Comparison of ENCODE assay signal across 19 mouse cellular contexts in the genomic region with DNA sequence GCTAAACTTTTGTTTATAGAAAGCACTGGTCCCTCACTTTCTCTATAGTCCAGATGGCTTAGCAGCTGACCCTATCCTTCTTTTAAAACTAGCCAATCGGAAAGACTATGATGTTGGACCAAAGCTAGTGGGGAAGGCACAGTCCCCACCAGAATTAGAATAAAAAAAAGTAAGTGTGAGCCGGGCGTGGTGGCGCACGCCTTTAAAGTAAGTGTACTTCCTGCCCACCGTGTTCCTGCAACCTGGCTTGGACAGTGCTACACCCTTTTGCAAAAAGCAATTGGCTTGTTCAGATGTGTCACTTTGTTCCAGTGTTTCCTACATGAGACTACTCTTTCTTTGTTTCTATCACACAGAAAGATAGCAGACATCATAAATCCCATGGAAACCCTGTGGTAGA. TPM values are rescaled to one million over a fixed set of nuclear protein-coding genes. Genes with fewer than 3 reads are reported as not detected.
DNase-seq lines count a peak whose midpoint lies in the region; ATAC-seq lines count a peak whose summit lies in the region.
"Had no signal": no experiment of that assay in that cellular context is flagged by ENCODE, and none has a peak within 500 bp of the region (broad histone marks: within the 10 kb centered on the region; RNA-seq: fewer than 3 reads in every experiment).

No protein-coding gene starts in this region.

- no peak overlapping the region for H3K27ac ChIP-seq in midbrain, embryonic 11.5 days (ENCODE audit: low read depth, low read length)
- no peak overlapping the region for H3K27ac ChIP-seq in midbrain, embryonic 13.5 days
- H3K27ac ChIP-seq: embryonic facial prominence, embryonic 10.5 days; embryonic facial prominence, embryonic 12.5 days; forebrain, embryonic 13.5 days; forebrain, embryonic 15.5 days had no signal

- 92% methylated on average over 6 of the region's 6 CpGs for WGBS in midbrain, embryonic 11.5 days
- 91% methylated on average over 6 of the region's 6 CpGs for WGBS in midbrain, embryonic 13.5 days

- no peak overlapping the region for H3K4me2 ChIP-seq in midbrain, embryonic 11.5 days
- H3K4me2 ChIP-seq in midbrain, embryonic 13.5 days (replicated peaks): no peak overlapping the region
- H3K4me2 ChIP-seq: embryonic facial prominence, embryonic 12.5 days; forebrain, embryonic 13.5 days; forebrain, embryonic 15.5 days had no signal

- no peaks in the 10 kb centered on the region for H3K9me3 ChIP-seq in midbrain, embryonic 11.5 days (ENCODE audit: control insufficient read depth, low read length)
- H3K9me3 ChIP-seq in midbrain, embryonic 13.5 days: no peaks in the 10 kb centered on the region
- H3K9me3 ChIP-seq: embryonic facial prominence, embryonic 10.5 days; embryonic facial prominence, embryonic 12.5 days; forebrain, embryonic 13.5 days; forebrain, embryonic 15.5 days had no signal

- H3K4me3 ChIP-seq in midbrain, embryonic 11.5 days (ENCODE audit: low read depth, low read length): no peak overlapping the region
- H3K4me3 ChIP-seq in midbrain, embryonic 13.5 days (replicated peaks): no peak overlapping the region
- H3K4me3 ChIP-seq: embryonic facial prominence, embryonic 10.5 days; embryonic facial prominence, embryonic 12.5 days; forebrain, embryonic 13.5 days; forebrain, embryonic 15.5 days had no signal

- peak; percentile 60 for DNase-seq in heart, adult 11 months
- no peak for DNase-seq in heart, adult 8-10 months (ENCODE audit: low spot score)
- peak; percentile 17 for DNase-seq in midbrain, embryonic 11.5 days (ENCODE audit: low spot score, missing footprints)
- DNase-seq: adrenal gland, adult 8-10 months; adrenal gland, postnatal 14 days; adrenal gland, postnatal 36 days; cerebellum, adult 11-12 months; cerebellum, adult 2 months; cerebellum, adult 9-10 months; cerebellum, postnatal 10 days; cerebellum, postnatal 25 days; forebrain, postnatal 0 days had no signal

- no peaks in the 10 kb centered on the region for H3K4me1 ChIP-seq in midbrain, embryonic 11.5 days (ENCODE audit: control insufficient read depth, insufficient read depth, low read length)
- 0 out of 2 replicates have a peak, but pooled peaks cover 2% of the 10 kb centered on the region for H3K4me1 ChIP-seq in midbrain, embryonic 13.5 days (replicated peaks)
- H3K4me1 ChIP-seq: embryonic facial prominence, embryonic 10.5 days; embryonic facial prominence, embryonic 12.5 days had no signal

- no peaks in the 10 kb centered on the region for H3K36me3 ChIP-seq in midbrain, embryonic 11.5 days (ENCODE audit: control insufficient read depth, insufficient read depth, low read length)
- no peaks in the 10 kb centered on the region for H3K36me3 ChIP-seq in midbrain, embryonic 13.5 days
- H3K36me3 ChIP-seq: embryonic facial prominence, embryonic 10.5 days; embryonic facial prominence, embryonic 12.5 days; forebrain, embryonic 15.5 days had no signal

- no peak overlapping the region for H3K9ac ChIP-seq in midbrain, embryonic 11.5 days (ENCODE audit: low read length)
- H3K9ac ChIP-seq in midbrain, embryonic 13.5 days (replicated peaks): no peak overlapping the region
- H3K9ac ChIP-seq: embryonic facial prominence, embryonic 12.5 days; forebrain, embryonic 13.5 days; forebrain, embryonic 15.5 days; forebrain, postnatal 0 days had no signal

- ATAC-seq in midbrain, embryonic 11.5 days (ENCODE audit: low FRiP score): no peak
- no peak for ATAC-seq in midbrain, embryonic 13.5 days
- no peak for ATAC-seq in CD4-positive, CD25-positive, alpha-beta regulatory T cell, adult 4 months
- ATAC-seq: activated CD4-positive, CD25-positive, alpha-beta regulatory T cell, adult 4 months; forebrain, embryonic 13.5 days; forebrain, embryonic 15.5 days; forebrain, postnatal 0 days had no signal

- no peaks in the 10 kb centered on the region for H3K27me3 ChIP-seq in midbrain, embryonic 11.5 days (ENCODE audit: control insufficient read depth, insufficient read depth, low read length)
- H3K27me3 ChIP-seq in midbrain, embryonic 13.5 days: no peaks in the 10 kb centered on the region
- H3K27me3 ChIP-seq: embryonic facial prominence, embryonic 12.5 days; forebrain, embryonic 13.5 days; forebrain, embryonic 15.5 days had no signal

RNA-seq across cellular contexts. Expression of gene Glg1, which starts 54.0 kb away (rescaled TPM):
- 100 to 1,000 TPM in 1 of 4 experiments, 10 to 100 TPM in 3; 87.4 to 103 (median 96.6) TPM for total RNA-seq in heart, adult 8-10 months (2022)
- polyA plus RNA-seq in midbrain, embryonic 11.5 days (2014; fragmentation: Nextera tagmentation; extraction: Ambion mirVana): 76.6 and 82.4 TPM in 2 replicates
- 67.4 and 77.3 TPM in 2 replicates for polyA plus RNA-seq in midbrain, embryonic 13.5 days (2015; fragmentation: Nextera tagmentation; extraction: Ambion mirVana)
- 10 to 100 TPM; 27.4 to 32.1 TPM for polyA plus RNA-seq in CD4-positive, CD25-positive, alpha-beta regulatory T cell, adult 4 months (2017; shearing (Covaris generic))
